Mouse (Mus musculus): ENCODE results near the gene Slc25a11.

The Slc25a11 gene

DNA sequence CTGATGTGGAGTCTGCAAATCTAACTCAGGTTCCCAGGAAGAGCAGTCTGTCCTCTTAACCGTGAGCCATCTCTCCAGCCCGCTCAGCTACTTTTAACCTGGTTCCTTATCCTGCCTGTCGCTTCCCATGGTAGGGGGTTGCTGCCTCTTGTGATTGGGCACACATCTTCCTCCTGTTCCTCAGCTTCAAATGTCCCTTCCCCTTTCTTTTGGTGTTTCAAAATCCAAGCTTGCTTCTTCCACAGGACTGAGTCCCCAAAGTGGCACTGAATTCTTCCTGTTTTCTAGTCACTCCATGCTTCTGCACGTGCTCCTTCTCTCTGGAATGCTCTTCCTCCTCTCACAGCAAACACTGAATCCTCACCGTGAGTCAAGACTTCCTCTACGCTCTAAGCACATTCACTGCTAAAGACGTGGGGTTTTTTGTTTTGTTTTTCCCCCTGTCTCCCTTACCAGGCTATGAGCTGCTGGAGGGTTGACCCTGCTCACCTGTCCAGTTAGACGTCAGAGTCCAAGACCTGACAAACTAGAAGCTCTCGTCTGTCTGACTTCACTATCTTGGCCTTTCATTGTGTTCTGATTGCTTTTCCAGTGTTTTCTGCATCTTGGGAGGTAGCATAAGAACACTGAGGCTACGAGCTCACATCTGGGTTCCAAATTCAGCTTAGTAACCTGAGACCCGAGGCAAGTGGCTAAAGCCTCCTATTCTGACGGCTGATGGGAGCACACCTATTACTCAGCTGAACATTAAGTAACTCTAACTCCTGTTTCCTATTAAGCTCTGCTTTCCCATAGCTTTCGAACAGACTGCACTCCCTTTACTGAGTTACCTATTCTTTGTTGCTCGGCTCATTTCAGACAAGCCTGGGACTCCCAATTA, 20.2 kb upstream of the Slc25a11 start:
- DNase-seq = no peak

DNA sequence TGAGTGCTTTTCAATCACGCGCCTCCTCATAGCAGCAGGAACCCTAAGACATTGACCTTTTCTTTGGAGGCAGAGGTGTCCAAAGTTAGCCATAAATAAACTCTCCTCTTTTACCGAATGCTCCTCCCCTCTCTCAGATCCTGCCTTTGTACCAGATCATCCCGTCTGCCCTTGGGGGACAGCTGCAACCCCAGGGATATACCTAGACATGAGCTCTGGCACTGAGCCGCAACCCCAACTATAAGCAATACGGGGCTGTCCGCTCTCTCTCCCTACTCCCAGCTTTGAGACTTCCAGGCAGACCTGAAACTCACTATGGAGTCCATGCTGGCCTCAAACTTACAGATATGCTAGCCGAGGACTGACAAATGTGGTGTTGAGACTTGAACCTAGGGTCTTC, 19.4 kb upstream of the Slc25a11 start:
- DNase-seq = no peak

DNA sequence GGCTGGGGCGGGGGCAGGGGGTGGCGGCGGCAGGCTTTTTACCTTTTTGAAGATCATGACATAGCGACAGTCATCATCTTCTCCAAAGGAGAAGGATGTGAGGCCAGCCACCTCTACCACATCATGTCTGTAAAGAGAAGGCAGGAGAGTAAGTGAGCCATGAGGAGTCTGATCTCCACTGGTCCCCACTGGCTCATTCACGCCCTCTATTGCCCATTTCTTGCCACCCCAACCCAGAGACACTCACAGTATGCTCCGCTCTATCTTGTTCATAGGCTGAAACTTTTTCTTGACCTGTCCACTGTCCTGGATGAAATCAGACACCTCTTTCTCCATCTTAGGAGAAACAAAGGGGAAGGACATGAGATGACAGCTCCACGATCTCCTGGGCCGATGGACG, 17.5 kb upstream of the Slc25a11 start:
- no peak for DNase-seq

DNA sequence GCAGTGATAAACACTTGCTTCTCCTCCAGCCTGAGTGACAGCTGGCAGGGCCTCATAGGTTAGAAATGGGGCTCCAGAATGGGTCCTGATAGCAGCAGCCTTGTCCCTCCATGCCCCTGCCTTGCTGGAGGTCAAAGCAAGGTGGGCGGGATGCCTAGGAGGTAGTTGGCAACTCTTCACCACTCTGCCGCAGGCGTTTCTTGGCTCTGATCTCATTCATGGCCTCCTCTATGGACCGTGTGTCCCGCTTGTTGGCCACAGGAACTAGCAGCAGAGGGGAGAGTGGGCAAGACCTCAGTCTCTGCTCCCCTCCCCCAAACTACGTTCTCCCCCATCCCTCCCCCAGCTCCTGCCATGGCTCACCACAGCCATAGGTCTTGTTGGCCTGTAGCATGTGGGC, 16.7 kb upstream of the Slc25a11 start:
- DNase-seq = no peak

DNA sequence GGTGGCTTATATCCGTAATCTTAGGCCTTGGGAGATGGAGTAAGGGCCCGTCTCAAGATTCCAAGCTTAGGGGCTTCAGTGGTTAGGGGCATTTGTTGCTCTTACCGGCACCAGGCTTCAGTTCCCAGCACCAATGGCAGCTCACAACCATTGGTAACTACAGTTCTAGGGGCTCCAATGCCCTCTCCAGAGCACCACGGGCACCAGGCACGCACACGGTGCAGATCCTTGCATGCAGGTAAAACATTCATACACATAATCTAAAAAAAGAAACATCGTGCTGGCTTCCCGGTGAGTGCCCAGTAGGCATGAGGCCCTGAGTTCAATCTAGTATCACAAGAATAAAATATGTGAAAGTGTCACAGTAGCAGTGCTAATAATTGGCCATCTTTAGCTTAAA, 15.8 kb upstream of the Slc25a11 start:
- DNase-seq = no peak

DNA sequence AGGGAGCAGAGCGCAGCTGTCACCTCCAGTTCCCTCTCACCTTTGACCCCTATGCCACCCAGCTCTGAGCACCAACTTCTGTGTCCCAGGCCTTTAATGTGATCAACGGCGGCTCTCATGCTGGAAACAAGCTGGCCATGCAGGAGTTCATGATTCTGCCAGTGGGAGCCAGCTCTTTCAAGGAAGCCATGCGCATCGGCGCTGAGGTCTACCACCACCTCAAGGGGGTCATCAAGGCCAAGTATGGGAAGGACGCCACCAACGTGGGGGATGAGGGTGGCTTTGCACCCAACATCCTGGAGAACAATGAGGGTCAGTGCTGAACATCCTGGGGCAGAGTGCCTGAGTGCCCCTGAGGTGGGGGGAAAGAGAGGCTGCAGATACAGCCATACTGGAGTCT, 13.3 kb upstream of the Slc25a11 start:
- no peak for DNase-seq

- no peak for DNase-seq
These were observed 11.7 kb upstream of the Slc25a11 start for GRCm38 (mm10) chr11:70658942-70659341.

- no peak for DNase-seq
These were observed 11.2 kb upstream of the Slc25a11 start for GRCm38 (mm10) chr11:70658521-70658920.

DNA sequence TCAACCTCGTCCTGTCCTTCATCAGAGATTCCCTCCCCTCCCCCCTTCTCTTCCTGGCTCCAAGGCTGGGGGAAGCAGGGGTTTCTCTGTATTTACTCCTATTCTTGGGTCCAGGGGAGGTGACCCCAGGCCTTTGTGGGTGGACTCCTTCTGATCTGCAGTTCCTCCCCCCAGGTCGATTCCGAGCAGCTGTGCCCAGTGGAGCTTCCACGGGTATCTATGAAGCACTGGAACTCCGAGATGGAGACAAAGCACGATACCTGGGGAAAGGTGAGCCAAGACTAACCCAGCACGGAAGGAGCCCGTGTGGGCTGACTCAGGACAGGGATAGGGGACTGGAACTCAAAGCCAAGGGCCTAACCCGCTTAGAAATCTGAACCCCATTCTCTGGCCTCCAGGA, 10.7 kb upstream of the Slc25a11 start:
- DNase-seq = no peak

GRCm38 (mm10) chr11:70657573-70657972, 10.3 kb upstream of the Slc25a11 start:
- DNase-seq = no peak

DNA sequence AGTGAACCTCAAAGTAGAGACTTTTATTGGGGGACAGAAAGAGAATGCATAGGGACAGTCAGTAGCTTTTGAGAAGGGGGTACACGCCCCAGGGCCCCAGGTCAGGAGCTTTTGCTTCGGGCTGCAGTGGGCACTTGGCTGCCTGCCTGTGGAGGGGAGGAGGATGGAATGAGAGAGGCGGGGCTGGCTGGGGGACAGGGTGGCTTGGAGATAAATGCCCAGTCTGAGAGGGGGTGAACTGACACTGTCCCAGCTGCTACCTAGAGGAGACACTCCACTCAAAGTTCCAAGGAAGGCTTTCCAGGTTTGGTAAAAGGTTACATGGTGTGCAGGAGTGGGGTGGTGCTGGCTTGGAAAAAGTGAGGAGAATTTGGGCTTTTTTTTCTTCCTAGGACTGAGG, 9.7 kb upstream of the Slc25a11 start, which contains the start of gene Eno3:
TSS of gene Eno3 (plus strand) at position 239 of the 400 bp plus-strand sequence.
- DNase-seq = no peak

GRCm38 (mm10) chr11:70656456-70656927, 9.2 kb upstream of the Slc25a11 start:
- DNase-seq = no peak

GRCm38 (mm10) chr11:70655571-70656455, 8.5 kb upstream of the Slc25a11 start:
- DNase-seq = peak; percentile 61

- peak; percentile 73 for DNase-seq
These were observed 7.8 kb upstream of the Slc25a11 start for GRCm38 (mm10) chr11:70654923-70655570.

GRCm38 (mm10) chr11:70654198-70654922, 7.1 kb upstream of the Slc25a11 start, which contains the start of gene Pfn1:
Gene Pfn1, minus strand, starts transcription at chr11:70654644.
- DNase-seq = peak; percentile 64

GRCm38 (mm10) chr11:70653345-70654197, 6.3 kb upstream of the Slc25a11 start:
- peak; percentile 59 for DNase-seq

- no peak for DNase-seq
These were observed 5.6 kb upstream of the Slc25a11 start for GRCm38 (mm10) chr11:70652884-70653344.

- no peak for DNase-seq
These were observed 5.0 kb upstream of the Slc25a11 start for GRCm38 (mm10) chr11:70652029-70652883.

GRCm38 (mm10) chr11:70651391-70651790, 4.1 kb upstream of the Slc25a11 start:
- DNase-seq = no peak
